Mouse (Mus musculus) erythroblast, embryonic 14.5 days (primary cell): ENCODE data around the gene Lrrc52. TPM values are rescaled to one million over a fixed set of nuclear protein-coding genes. Genes with fewer than 3 reads are reported as not detected.

Source experiments
- H3K27me3 ChIP-seq: 2 replicates; pipeline ENCODE4 v1.6.1; 2012; ENCODE audit warnings: inconsistent platforms; ENCODE audit not compliant: control insufficient read depth
- H3K36me3 ChIP-seq: 2 replicates; pipeline ENCODE4 v1.6.1; 2012; ENCODE audit warnings: mild to moderate bottlenecking, inconsistent platforms; ENCODE audit not compliant: control insufficient read depth
- H3K4me1 ChIP-seq: 2 replicates; pipeline ENCODE4 v1.6.1; 2012; ENCODE audit warnings: inconsistent platforms; ENCODE audit not compliant: control insufficient read depth
- H3K4me3 ChIP-seq: replicated peaks from 2 replicates; pipeline ENCODE3; 2012; ENCODE audit warnings: moderate library complexity, mild to moderate bottlenecking, inconsistent platforms
- H3K9me3 ChIP-seq: 2 replicates; pipeline ENCODE4 v1.6.1; 2012; ENCODE audit warnings: low read length, inconsistent platforms, mixed read lengths; ENCODE audit not compliant: control insufficient read depth
- GATA1 ChIP-seq: IDR thresholded peaks from 2 replicates; pipeline ENCODE4 v1.6.1; 2012; ENCODE audit warnings: low read length, inconsistent platforms, mixed read lengths
- TAL1 ChIP-seq: IDR thresholded peaks from 3 replicates; pipeline ENCODE4 v1.6.1; 2012; ENCODE audit warnings: low read length, inconsistent platforms, mixed read lengths
- polyA plus RNA-seq: library from polyadenylated mRNA; stranded (reverse); fragments of >175 nt; gene quantifications from 2 replicates; pipeline ENCODE4 v1.2.3, GENCODE M21; 2012

Gene Lrrc52
- polyA plus RNA-seq, 1 experiment: not detected

GRCm38 (mm10) chr1:167422501-167423240, 43.9 kb downstream of the Lrrc52 start:
- Histone ChIP-seq H3K36me3 (no peaks in the 10 kb centered on the region), H3K27me3 (peaks cover 14% of the 10 kb centered on the region), H3K4me3 (no peak overlapping the region), H3K9me3 (no peaks in the 10 kb centered on the region), H3K4me1 (peaks cover 3% of the 10 kb centered on the region; the same call in 1 of the 2 replicates)
- TF ChIP-seq GATA1: no peak
- TF ChIP-seq TAL1: no peak

- no peaks in the 10 kb centered on the region for H3K36me3 ChIP-seq
- no peak overlapping the region for H3K4me3 ChIP-seq
- H3K4me1 ChIP-seq: no peaks in the 10 kb centered on the region
- peaks cover 29% of the 10 kb centered on the region for H3K27me3 ChIP-seq
- TF ChIP-seq TAL1 (no peak), GATA1 (no peak)
- H3K9me3 ChIP-seq: peaks cover 4% of the 10 kb centered on the region
Observed at GRCm38 (mm10) chr1:167414846-167415245, 51.7 kb downstream of the Lrrc52 start.

- peaks cover 54% of the 10 kb centered on the region for H3K27me3 ChIP-seq
- H3K4me3 ChIP-seq: no peak overlapping the region
- TF ChIP-seq TAL1 (no peak), GATA1 (no peak)
- H3K4me1 ChIP-seq: no peaks in the 10 kb centered on the region
- H3K9me3 ChIP-seq: peaks cover 4% of the 10 kb centered on the region
- no peaks in the 10 kb centered on the region for H3K36me3 ChIP-seq
Observed at GRCm38 (mm10) chr1:167411991-167412715, 54.4 kb downstream of the Lrrc52 start.

GRCm38 (mm10) chr1:167409601-167410000, 57.0 kb downstream of the Lrrc52 start:
- peaks cover 79% of the 10 kb centered on the region for H3K27me3 ChIP-seq
- H3K4me1 ChIP-seq: no peaks in the 10 kb centered on the region
- no peaks in the 10 kb centered on the region for H3K36me3 ChIP-seq
- TF ChIP-seq GATA1: no peak
- no peak for TF ChIP-seq TAL1
- H3K9me3 ChIP-seq: peaks cover 4% of the 10 kb centered on the region
- no peak overlapping the region for H3K4me3 ChIP-seq

GRCm38 (mm10) chr1:167405237-167405636, 61.3 kb downstream of the Lrrc52 start:
- Histone ChIP-seq H3K9me3 (no peaks in the 10 kb centered on the region), H3K4me1 (no peaks in the 10 kb centered on the region), H3K36me3 (no peaks in the 10 kb centered on the region), H3K27me3 (peaks cover 79% of the 10 kb centered on the region), H3K4me3 (no peak overlapping the region)
- TF ChIP-seq GATA1 (no peak), TAL1 (no peak)

Other genes starting within 250 kb of the Lrrc52 start
- 7.2 and 7.4 TPM in 2 replicates for gene Uck2, start 181.5 kb downstream of the Lrrc52 start, polyA plus RNA-seq
- 2.5 and 2.8 TPM in 2 replicates for gene Tmco1, start 158.4 kb downstream of the Lrrc52 start, polyA plus RNA-seq
- 2.2 and 2.6 TPM in 2 replicates for gene Aldh9a1, start 116.8 kb downstream of the Lrrc52 start, polyA plus RNA-seq
- gene Mgst3, start 72.9 kb downstream of the Lrrc52 start, polyA plus RNA-seq: 58.2 and 125 TPM in 2 replicates
- not detected in 2 replicates for gene Rxrg, start 131.6 kb upstream of the Lrrc52 start, polyA plus RNA-seq
- not detected in 2 replicates for gene Lmx1a, start 222.5 kb upstream of the Lrrc52 start, polyA plus RNA-seq